Mouse (Mus musculus): ENCODE measurements around the gene Fgd3.

GRCm38 (mm10) chr13:49317914-49318313 is 2.2 kb downstream of the Fgd3 start:
- TF ChIP-seq TAL1 (IDR thresholded peaks at IDR 0.05; ENCODE audit: low read length) (no peak), GATA1 (IDR thresholded peaks at IDR 0.05; ENCODE audit: low read length) (no peak)

All from erythroblast, embryonic 14.5 days (primary cell).